Mouse (Mus musculus): ENCODE measurements around the gene Idh3a. TPM values are rescaled to one million over a fixed set of nuclear protein-coding genes. Genes with fewer than 3 reads are reported as not detected.

The Idh3a gene
- polyA plus RNA-seq, 1 experiment from 2014 or later: 145 TPM

DNA sequence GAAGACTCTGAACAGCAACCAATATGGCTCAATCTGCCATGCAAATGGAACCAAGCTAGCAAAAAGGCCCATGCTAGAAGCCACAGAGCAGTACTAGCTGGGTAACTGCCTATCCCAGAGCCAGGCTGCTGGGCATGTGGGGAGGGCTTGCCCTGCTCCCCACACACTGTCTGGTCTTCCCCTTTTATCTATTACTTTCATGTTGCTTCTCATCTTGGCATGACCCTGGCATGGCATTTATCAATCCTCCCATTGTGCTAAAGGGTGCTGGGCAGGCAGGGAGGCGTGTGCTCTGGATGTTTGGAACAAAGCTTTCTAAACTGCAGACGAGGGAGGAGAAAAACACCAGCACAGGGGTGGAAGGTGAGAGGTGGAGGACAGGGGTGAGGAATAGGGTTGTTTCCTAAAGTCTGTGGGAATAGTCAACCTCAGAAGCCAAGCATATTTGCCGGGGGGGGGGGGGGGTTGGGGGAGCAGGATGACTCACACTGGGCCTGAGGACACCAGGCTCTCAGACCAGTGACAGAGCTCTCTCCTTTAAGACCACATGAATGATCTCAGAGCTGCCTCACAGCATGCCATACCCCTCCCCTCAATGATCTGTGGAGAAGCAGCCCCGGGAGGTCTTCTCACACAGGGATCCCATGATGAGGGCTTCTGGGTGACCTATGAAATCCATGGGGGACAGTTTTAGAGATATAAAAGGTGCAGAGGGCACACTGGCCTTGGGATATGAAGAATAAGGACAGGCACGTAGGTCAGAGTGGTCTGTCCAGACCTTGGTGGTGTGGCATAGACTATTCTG, 51.6 kb downstream of the Idh3a start:
- Histone ChIP-seq H3K4me1 (ENCODE audit: control insufficient read depth, insufficient read depth, low read length) (no peaks in the 10 kb centered on the region), H3K36me3 (ENCODE audit: control insufficient read depth, insufficient read depth, low read length) (no peaks in the 10 kb centered on the region), H3K9me3 (ENCODE audit: control insufficient read depth, low read length) (no peaks in the 10 kb centered on the region), H3K27me3 (ENCODE audit: control insufficient read depth, insufficient read depth, low read length) (no peaks in the 10 kb centered on the region), H3K4me2 (replicated peaks; ENCODE audit: low read depth, low read length) (no peak overlapping the region), H3K9ac (ENCODE audit: low read depth, low read length) (no peak overlapping the region), H3K27ac (ENCODE audit: low read depth, low read length) (no peak overlapping the region), H3K4me3 (ENCODE audit: low read length) (no peak overlapping the region)
- ATAC-seq (ENCODE audit: low FRiP score, low TSS enrichment): no peak
- 60% methylated on average over 5 of the region's 5 CpGs for WGBS

DNA sequence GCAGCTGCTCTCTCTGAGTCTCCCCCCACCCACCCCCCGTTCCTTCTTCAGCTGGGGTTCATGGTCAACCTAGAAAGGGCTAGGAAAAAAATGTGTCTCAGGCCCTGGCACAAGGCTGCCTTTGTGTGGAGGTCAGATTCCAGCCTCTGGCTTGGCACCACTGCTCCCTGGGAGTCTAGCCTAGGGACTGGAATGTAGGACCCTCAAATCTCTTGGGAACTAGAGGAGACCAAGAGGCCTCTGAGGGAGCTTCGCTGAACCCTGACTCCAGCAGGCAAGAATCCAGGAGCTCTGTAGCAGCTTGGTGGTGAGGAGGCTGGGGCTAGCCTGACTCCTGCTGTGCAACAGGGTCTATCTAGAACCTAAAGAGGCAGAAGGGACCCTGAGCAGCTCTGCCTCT, 53.1 kb downstream of the Idh3a start:
- H3K36me3 ChIP-seq (ENCODE audit: control insufficient read depth, insufficient read depth, low read length): no peaks in the 10 kb centered on the region
- no peak overlapping the region for H3K27ac ChIP-seq (ENCODE audit: low read depth, low read length)
- no peaks in the 10 kb centered on the region for H3K27me3 ChIP-seq (ENCODE audit: control insufficient read depth, insufficient read depth, low read length)
- no peak overlapping the region for H3K9ac ChIP-seq (ENCODE audit: low read depth, low read length)
- no peak overlapping the region for H3K4me3 ChIP-seq (ENCODE audit: low read length)
- no peaks in the 10 kb centered on the region for H3K9me3 ChIP-seq (ENCODE audit: control insufficient read depth, low read length)
- no peaks in the 10 kb centered on the region for H3K4me1 ChIP-seq (ENCODE audit: control insufficient read depth, insufficient read depth, low read length)
- no peak for ATAC-seq (ENCODE audit: low FRiP score, low TSS enrichment)
- no peak overlapping the region for H3K4me2 ChIP-seq (replicated peaks; ENCODE audit: low read depth, low read length)
- WGBS: 63% methylated on average over 2 of the region's 2 CpGs

DNA sequence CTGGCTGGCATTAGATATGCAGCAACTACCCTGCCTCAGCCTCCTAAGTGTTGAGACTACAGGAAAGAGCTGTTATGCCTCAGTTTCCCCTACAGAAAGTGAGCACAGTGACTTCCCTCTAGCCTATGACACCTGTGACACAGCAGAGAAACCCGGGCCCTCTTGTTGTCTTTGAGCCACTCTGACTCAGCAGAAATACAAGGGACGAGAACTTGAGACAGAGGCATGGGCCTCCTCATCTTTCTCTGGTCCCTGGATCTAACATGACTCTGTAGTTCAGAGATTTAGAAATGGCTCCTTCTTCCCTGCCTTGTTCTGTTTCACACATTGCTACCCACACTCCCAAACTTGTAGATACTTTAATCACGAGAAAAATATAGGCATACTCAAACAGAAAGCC, 55.4 kb downstream of the Idh3a start:
- Histone ChIP-seq H3K4me1 (ENCODE audit: control insufficient read depth, insufficient read depth, low read length) (no peaks in the 10 kb centered on the region), H3K27me3 (ENCODE audit: control insufficient read depth, insufficient read depth, low read length) (no peaks in the 10 kb centered on the region), H3K9me3 (ENCODE audit: control insufficient read depth, low read length) (no peaks in the 10 kb centered on the region), H3K27ac (ENCODE audit: low read depth, low read length) (no peak overlapping the region), H3K4me2 (replicated peaks; ENCODE audit: low read depth, low read length) (no peak overlapping the region), H3K36me3 (ENCODE audit: control insufficient read depth, insufficient read depth, low read length) (no peaks in the 10 kb centered on the region), H3K4me3 (ENCODE audit: low read length) (no peak overlapping the region), H3K9ac (ENCODE audit: low read depth, low read length) (no peak overlapping the region)
- WGBS: 66% methylated on average over 3 of the region's 3 CpGs
- no peak for ATAC-seq (ENCODE audit: low FRiP score, low TSS enrichment)

DNA sequence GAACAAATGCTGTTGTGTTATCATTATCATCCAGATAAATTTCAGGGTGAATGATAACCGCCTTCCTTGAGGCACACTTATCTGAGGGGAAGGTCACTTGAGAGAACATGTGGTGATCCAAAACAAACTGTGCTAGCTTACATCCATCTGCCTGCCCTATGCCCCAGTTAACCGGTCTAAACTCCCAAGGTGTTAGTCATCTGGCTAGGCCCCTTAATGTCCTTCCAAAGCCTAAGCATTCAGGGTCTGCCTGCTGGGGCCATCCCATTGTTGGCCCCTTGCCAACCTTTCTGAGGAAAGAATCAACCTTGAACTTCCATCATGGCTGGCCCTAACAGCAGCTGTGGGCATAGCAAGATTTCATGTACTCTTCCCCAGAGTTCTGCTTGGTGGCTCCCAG, 56.0 kb downstream of the Idh3a start:
- Histone ChIP-seq H3K36me3 (ENCODE audit: control insufficient read depth, insufficient read depth, low read length) (no peaks in the 10 kb centered on the region), H3K4me3 (ENCODE audit: low read length) (no peak overlapping the region), H3K9me3 (ENCODE audit: control insufficient read depth, low read length) (no peaks in the 10 kb centered on the region), H3K27me3 (ENCODE audit: control insufficient read depth, insufficient read depth, low read length) (no peaks in the 10 kb centered on the region), H3K27ac (ENCODE audit: low read depth, low read length) (no peak overlapping the region), H3K4me2 (replicated peaks; ENCODE audit: low read depth, low read length) (no peak overlapping the region), H3K4me1 (ENCODE audit: control insufficient read depth, insufficient read depth, low read length) (0 out of 2 replicates have a peak, but pooled peaks cover 3% of the 10 kb centered on the region), H3K9ac (ENCODE audit: low read depth, low read length) (no peak overlapping the region)
- 65% methylated on average over 2 of the region's 2 CpGs for WGBS
- ATAC-seq (ENCODE audit: low FRiP score, low TSS enrichment): no peak

DNA sequence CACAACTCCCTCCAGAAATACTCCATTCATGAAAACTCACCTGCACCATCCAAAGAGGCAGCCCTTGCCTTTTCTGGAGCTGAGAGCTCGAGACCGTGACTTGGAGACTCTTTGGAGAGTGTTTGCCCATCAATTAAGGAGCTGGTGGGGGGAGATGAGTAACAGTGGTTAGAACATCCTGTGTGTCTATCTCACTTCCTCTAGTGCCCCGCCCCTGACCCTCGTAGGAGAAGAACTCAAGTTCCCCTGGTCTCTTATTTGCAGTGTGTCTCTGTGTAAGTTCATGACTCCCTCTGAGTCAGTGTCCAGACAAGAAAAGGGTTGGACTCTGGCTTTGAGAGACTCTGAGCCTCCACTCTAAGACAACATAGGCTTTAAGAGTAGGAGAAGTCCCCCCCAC, 56.4 kb downstream of the Idh3a start:
- no peak for ATAC-seq (ENCODE audit: low FRiP score, low TSS enrichment)
- Histone ChIP-seq H3K9ac (ENCODE audit: low read depth, low read length) (no peak overlapping the region), H3K36me3 (ENCODE audit: control insufficient read depth, insufficient read depth, low read length) (no peaks in the 10 kb centered on the region), H3K9me3 (ENCODE audit: control insufficient read depth, low read length) (no peaks in the 10 kb centered on the region), H3K4me2 (replicated peaks; ENCODE audit: low read depth, low read length) (no peak overlapping the region), H3K27ac (ENCODE audit: low read depth, low read length) (no peak overlapping the region), H3K4me1 (ENCODE audit: control insufficient read depth, insufficient read depth, low read length) (0 out of 2 replicates have a peak, but pooled peaks cover 4% of the 10 kb centered on the region), H3K27me3 (ENCODE audit: control insufficient read depth, insufficient read depth, low read length) (no peaks in the 10 kb centered on the region), H3K4me3 (ENCODE audit: low read length) (no peak overlapping the region)
- WGBS: 66% methylated on average over 4 of the region's 4 CpGs

DNA sequence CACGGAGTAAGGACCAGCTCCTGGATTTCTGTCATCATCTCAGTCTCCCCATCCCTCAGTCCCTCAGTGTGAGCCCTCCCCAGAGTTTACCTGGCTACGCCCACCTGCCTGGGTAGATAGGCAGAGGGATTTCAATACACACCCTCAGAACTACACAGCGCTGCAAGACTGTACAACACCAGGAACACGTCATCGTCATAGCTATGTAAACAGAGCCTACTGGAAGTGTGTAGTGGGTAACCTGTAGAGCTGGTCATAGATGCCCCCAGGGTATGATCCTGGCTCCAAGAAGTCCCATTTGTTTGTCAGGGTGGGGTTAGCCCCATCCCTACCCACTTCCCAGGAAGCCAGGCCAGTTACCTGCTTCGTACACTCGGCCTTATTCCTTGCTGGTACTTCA, 57.0 kb downstream of the Idh3a start:
- no peaks in the 10 kb centered on the region for H3K36me3 ChIP-seq (ENCODE audit: control insufficient read depth, insufficient read depth, low read length)
- no peaks in the 10 kb centered on the region for H3K27me3 ChIP-seq (ENCODE audit: control insufficient read depth, insufficient read depth, low read length)
- 0 out of 2 replicates have a peak, but pooled peaks cover 4% of the 10 kb centered on the region for H3K4me1 ChIP-seq (ENCODE audit: control insufficient read depth, insufficient read depth, low read length)
- no peaks in the 10 kb centered on the region for H3K9me3 ChIP-seq (ENCODE audit: control insufficient read depth, low read length)
- 85% methylated on average over 7 of the region's 7 CpGs for WGBS
- H3K27ac ChIP-seq (ENCODE audit: low read depth, low read length): no peak overlapping the region
- H3K9ac ChIP-seq (ENCODE audit: low read depth, low read length): no peak overlapping the region
- no peak overlapping the region for H3K4me2 ChIP-seq (replicated peaks; ENCODE audit: low read depth, low read length)
- no peak overlapping the region for H3K4me3 ChIP-seq (ENCODE audit: low read length)
- 0 out of 2 replicates have a peak, but pooled peaks have one; percentile 35 for ATAC-seq (ENCODE audit: low FRiP score, low TSS enrichment)

DNA sequence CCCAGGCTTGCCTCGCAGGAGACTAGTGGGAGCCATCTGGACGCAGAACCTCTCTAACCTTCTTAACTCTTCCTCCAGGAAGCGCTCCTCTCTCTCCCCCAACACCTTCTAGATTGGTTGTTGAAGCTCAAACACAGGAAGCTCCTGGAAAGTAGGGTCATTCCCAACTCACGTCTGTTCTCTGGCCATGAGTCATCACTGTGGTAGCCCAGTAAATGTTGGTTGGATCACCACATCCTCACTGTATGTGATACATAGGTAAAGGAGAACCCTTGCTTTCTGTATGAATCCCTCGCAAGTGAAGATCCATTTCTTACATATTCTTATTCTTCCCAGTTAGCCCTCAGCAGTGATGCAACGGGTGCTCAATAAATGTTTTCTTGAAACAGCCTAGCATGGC, 59.4 kb downstream of the Idh3a start:
- H3K9me3 ChIP-seq (ENCODE audit: control insufficient read depth, low read length): no peaks in the 10 kb centered on the region
- 0 out of 2 replicates have a peak, but pooled peaks cover 4% of the 10 kb centered on the region for H3K4me1 ChIP-seq (ENCODE audit: control insufficient read depth, insufficient read depth, low read length)
- H3K27me3 ChIP-seq (ENCODE audit: control insufficient read depth, insufficient read depth, low read length): no peaks in the 10 kb centered on the region
- no peak overlapping the region for H3K4me2 ChIP-seq (replicated peaks; ENCODE audit: low read depth, low read length)
- WGBS: 87% methylated on average over 6 of the region's 6 CpGs
- H3K9ac ChIP-seq (ENCODE audit: low read depth, low read length): no peak overlapping the region
- H3K36me3 ChIP-seq (ENCODE audit: control insufficient read depth, insufficient read depth, low read length): no peaks in the 10 kb centered on the region
- no peak for ATAC-seq (ENCODE audit: low FRiP score, low TSS enrichment)
- no peak overlapping the region for H3K4me3 ChIP-seq (ENCODE audit: low read length)
- no peak overlapping the region for H3K27ac ChIP-seq (ENCODE audit: low read depth, low read length)

DNA sequence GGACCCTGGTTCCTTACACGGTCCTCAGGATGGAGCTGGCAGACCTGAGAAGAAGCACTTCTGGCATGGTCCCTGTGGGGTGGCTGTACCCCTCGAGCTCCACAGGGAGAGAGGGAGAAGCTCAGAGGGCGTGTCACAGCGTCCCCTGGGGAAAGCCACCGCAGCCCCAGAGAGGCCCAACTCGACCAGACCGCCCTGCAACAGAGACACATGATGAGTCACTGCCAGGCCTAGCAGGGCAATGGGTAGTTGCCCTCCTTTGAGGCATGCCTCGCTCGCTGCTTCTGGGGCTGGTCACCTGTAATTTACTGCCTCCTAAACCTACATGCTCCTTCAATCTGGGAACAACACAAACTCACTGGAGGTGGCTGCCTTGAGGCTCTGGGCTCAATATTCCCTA, 60.1 kb downstream of the Idh3a start:
- Histone ChIP-seq H3K4me2 (replicated peaks; ENCODE audit: low read depth, low read length) (no peak overlapping the region), H3K36me3 (ENCODE audit: control insufficient read depth, insufficient read depth, low read length) (no peaks in the 10 kb centered on the region), H3K4me3 (ENCODE audit: low read length) (no peak overlapping the region), H3K9ac (ENCODE audit: low read depth, low read length) (no peak overlapping the region), H3K27ac (ENCODE audit: low read depth, low read length) (no peak overlapping the region), H3K4me1 (ENCODE audit: control insufficient read depth, insufficient read depth, low read length) (0 out of 2 replicates have a peak, but pooled peaks cover 4% of the 10 kb centered on the region), H3K9me3 (ENCODE audit: control insufficient read depth, low read length) (no peaks in the 10 kb centered on the region), H3K27me3 (ENCODE audit: control insufficient read depth, insufficient read depth, low read length) (no peaks in the 10 kb centered on the region)
- WGBS: 75% methylated on average over 9 of the region's 9 CpGs
- ATAC-seq (ENCODE audit: low FRiP score, low TSS enrichment): no peak

DNA sequence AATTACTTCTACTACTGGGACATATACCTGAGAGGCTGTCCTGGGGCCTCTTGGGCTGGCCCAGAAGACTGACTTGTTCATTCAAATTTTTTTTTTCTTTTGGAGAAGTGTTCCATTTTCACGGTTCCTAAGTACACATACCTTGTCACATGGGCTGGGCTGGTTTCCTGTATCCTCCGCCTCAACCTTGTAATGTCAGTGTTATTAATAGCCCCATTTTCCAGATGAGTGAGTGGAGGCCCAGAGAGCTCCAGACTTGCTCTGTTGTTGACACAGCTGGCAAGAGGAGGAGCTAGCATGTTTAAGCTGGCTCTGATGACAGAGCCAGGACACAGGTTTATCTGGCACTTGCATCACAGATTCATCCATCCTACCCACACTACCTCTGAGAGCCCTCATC, 61.3 kb downstream of the Idh3a start:
- Histone ChIP-seq H3K27ac (ENCODE audit: low read depth, low read length) (no peak overlapping the region), H3K4me2 (replicated peaks; ENCODE audit: low read depth, low read length) (no peak overlapping the region), H3K27me3 (ENCODE audit: control insufficient read depth, insufficient read depth, low read length) (no peaks in the 10 kb centered on the region), H3K4me1 (ENCODE audit: control insufficient read depth, insufficient read depth, low read length) (0 out of 2 replicates have a peak, but pooled peaks cover 4% of the 10 kb centered on the region), H3K4me3 (ENCODE audit: low read length) (no peak overlapping the region), H3K9me3 (ENCODE audit: control insufficient read depth, low read length) (no peaks in the 10 kb centered on the region), H3K9ac (ENCODE audit: low read depth, low read length) (no peak overlapping the region), H3K36me3 (ENCODE audit: control insufficient read depth, insufficient read depth, low read length) (no peaks in the 10 kb centered on the region)
- 25% methylated on average over 2 of the region's 2 CpGs for WGBS
- peak; percentile 44; the same call in 1 of the 2 replicates for ATAC-seq (ENCODE audit: low FRiP score, low TSS enrichment)
